Mouse (Mus musculus) hindbrain, embryonic 12.5 days (tissue): ENCODE results near the gene Smpd3. TPM values are rescaled to one million over a fixed set of nuclear protein-coding genes. Genes with fewer than 3 reads are reported as not detected.

Experiments
- ATAC-seq: fragments of 200-750 bp; cut with Nextera tagmentation; 2 replicates; pipeline ENCODE4 v1.8.0; 2017; ENCODE audit warnings: moderate TSS enrichment; ENCODE audit not compliant: low FRiP score
- H3K27ac ChIP-seq: fragments of 300-500 bp; sonication (generic); 2 replicates; pipeline ENCODE4 v1.5.1; 2016; ENCODE audit warnings: mild to moderate bottlenecking
- H3K27me3 ChIP-seq: fragments of 300-500 bp; sonication (generic); 2 replicates; pipeline ENCODE4 v1.6.1; 2016; ENCODE audit warnings: mild to moderate bottlenecking
- H3K36me3 ChIP-seq: fragments of 300-500 bp; sonication (generic); 2 replicates; pipeline ENCODE4 v1.6.1; 2016; ENCODE audit warnings: mild to moderate bottlenecking
- H3K4me1 ChIP-seq: fragments of 300-500 bp; sonication (generic); 2 replicates; pipeline ENCODE4 v1.6.1; 2016
- H3K4me2 ChIP-seq: fragments of 300-500 bp; sonication (generic); replicated peaks from 2 replicates; pipeline ENCODE4 v1.6.1; 2016; ENCODE audit warnings: mild to moderate bottlenecking
- H3K4me3 ChIP-seq: fragments of 300-500 bp; sonication (generic); 2 replicates; pipeline ENCODE4 v1.5.1; 2016; ENCODE audit warnings: mild to moderate bottlenecking
- H3K9ac ChIP-seq: fragments of 300-500 bp; sonication (generic); 2 replicates; pipeline ENCODE4 v1.6.1; 2016; ENCODE audit warnings: mild to moderate bottlenecking, moderate library complexity
- H3K9me3 ChIP-seq: fragments of 300-500 bp; sonication (generic); replicated peaks from 2 replicates; pipeline ENCODE4 v1.6.1; 2016; ENCODE audit warnings: mild to moderate bottlenecking
- WGBS: fragments of 180-500 bp; shearing (Covaris S2); methylation state at CpG from one replicate; pipeline ENCODE4 v1.1.7; 2016; 5-methylcytosine and 5-hydroxymethylcytosine counted together
- polyA plus RNA-seq: library from polyadenylated mRNA; unstranded; fragments of >200 nt; fragmentation: Nextera tagmentation; extraction: Ambion mirVana; gene quantifications from 2 replicates; pipeline ENCODE4 v1.2.1, GENCODE M21; 2016

The Smpd3 gene
- polyA plus RNA-seq, 1 experiment from 2014 or later, result 29.2 TPM

GRCm38 (mm10) chr8:106349398-106349797 lies 11.6 kb upstream of the Smpd3 start:
- no peak for ATAC-seq
- Histone ChIP-seq H3K4me1 (no peaks in the 10 kb centered on the region), H3K27me3 (no peaks in the 10 kb centered on the region), H3K27ac (no peak overlapping the region), H3K9me3 (no peaks in the 10 kb centered on the region), H3K4me2 (no peak overlapping the region), H3K9ac (no peak overlapping the region), H3K4me3 (no peak overlapping the region), H3K36me3 (no peaks in the 10 kb centered on the region)
- WGBS, result 56% methylated on average over 11 of the region's 11 CpGs

GRCm38 (mm10) chr8:106346123-106346522 lies 8.3 kb upstream of the Smpd3 start:
- no peaks in the 10 kb centered on the region for H3K27me3 ChIP-seq
- no peaks in the 10 kb centered on the region for H3K36me3 ChIP-seq
- H3K4me1 ChIP-seq, result no peaks in the 10 kb centered on the region
- no peaks in the 10 kb centered on the region for H3K9me3 ChIP-seq
- H3K9ac ChIP-seq, result no peak overlapping the region
- ATAC-seq, result no peak
- no peak overlapping the region for H3K4me2 ChIP-seq
- WGBS, result 78% methylated on average over 6 of the region's 6 CpGs
- H3K4me3 ChIP-seq, result no peak overlapping the region
- H3K27ac ChIP-seq, result no peak overlapping the region

GRCm38 (mm10) chr8:106343471-106343870 lies 5.7 kb upstream of the Smpd3 start:
- Histone ChIP-seq H3K9me3 (no peaks in the 10 kb centered on the region), H3K27me3 (no peaks in the 10 kb centered on the region), H3K9ac (no peak overlapping the region), H3K4me2 (no peak overlapping the region), H3K36me3 (no peaks in the 10 kb centered on the region), H3K4me1 (peaks cover 12% of the 10 kb centered on the region), H3K27ac (no peak overlapping the region), H3K4me3 (no peak overlapping the region)
- 69% methylated on average over 5 of the region's 5 CpGs for WGBS
- no peak for ATAC-seq

- Histone ChIP-seq H3K27ac (no peak overlapping the region), H3K9ac (no peak overlapping the region), H3K36me3 (no peaks in the 10 kb centered on the region), H3K27me3 (no peaks in the 10 kb centered on the region), H3K4me3 (no peak overlapping the region), H3K9me3 (no peaks in the 10 kb centered on the region), H3K4me2 (no peak overlapping the region), H3K4me1 (peaks cover 12% of the 10 kb centered on the region)
- ATAC-seq, result no peak
- 85% methylated on average over 7 of the region's 7 CpGs for WGBS
Observed at GRCm38 (mm10) chr8:106342828-106343227, 5.0 kb upstream of the Smpd3 start.

DNA sequence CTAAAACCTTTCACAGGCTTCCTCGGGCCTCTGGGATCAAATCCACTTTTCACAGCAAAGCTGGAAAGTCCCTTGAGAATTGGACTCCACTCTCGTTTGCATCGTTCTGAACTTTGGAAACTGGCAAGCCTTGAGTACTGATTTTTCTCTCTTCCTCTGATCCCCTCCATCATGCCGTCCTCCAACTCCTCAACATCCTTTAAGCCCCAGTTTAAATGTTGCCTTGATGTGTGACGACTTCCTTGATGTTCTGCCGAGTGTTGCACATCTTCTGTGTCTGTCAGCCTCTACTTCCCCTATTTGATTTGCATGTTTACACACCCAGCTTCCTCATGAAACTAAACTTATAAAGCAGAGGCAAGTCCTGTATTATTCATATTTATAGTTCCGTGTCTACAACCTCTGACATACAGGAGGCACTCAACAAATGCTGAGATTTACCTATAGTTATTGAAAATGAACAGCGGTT lies 987 bp upstream of the Smpd3 start:
- WGBS, result 38% methylated on average over 8 of the region's 8 CpGs
- no peak for ATAC-seq
- peak overlapping the region; percentile 69 for H3K4me3 ChIP-seq
- H3K27ac ChIP-seq, result no peak overlapping the region
- peaks cover 14% of the 10 kb centered on the region for H3K27me3 ChIP-seq
- H3K4me1 ChIP-seq, result peaks cover 20% of the 10 kb centered on the region
- H3K9me3 ChIP-seq, result no peaks in the 10 kb centered on the region
- no peak overlapping the region for H3K9ac ChIP-seq
- no peaks in the 10 kb centered on the region for H3K36me3 ChIP-seq
- peak overlapping the region; percentile 67 for H3K4me2 ChIP-seq

GRCm38 (mm10) chr8:106336561-106336960 lies 1.2 kb downstream of the Smpd3 start:
- H3K27ac ChIP-seq, result peak overlapping the region; percentile 82
- H3K27me3 ChIP-seq, result peaks cover 14% of the 10 kb centered on the region
- 1% methylated on average over 39 of the region's 41 CpGs for WGBS
- peaks cover 20% of the 10 kb centered on the region for H3K4me1 ChIP-seq
- peak; percentile 11; the same call in 1 of the 2 replicates for ATAC-seq
- peak overlapping the region; percentile 74 for H3K9ac ChIP-seq
- H3K9me3 ChIP-seq, result no peaks in the 10 kb centered on the region
- H3K36me3 ChIP-seq, result no peaks in the 10 kb centered on the region
- H3K4me2 ChIP-seq, result peak overlapping the region; percentile 67
- H3K4me3 ChIP-seq, result peak overlapping the region; percentile 69

- H3K36me3 ChIP-seq, result no peaks in the 10 kb centered on the region
- peak overlapping the region; percentile 74 for H3K9ac ChIP-seq
- H3K9me3 ChIP-seq, result no peaks in the 10 kb centered on the region
- H3K27ac ChIP-seq, result peak overlapping the region; percentile 82
- peak overlapping the region; percentile 67 for H3K4me2 ChIP-seq
- peak overlapping the region; percentile 69 for H3K4me3 ChIP-seq
- peaks cover 20% of the 10 kb centered on the region for H3K4me1 ChIP-seq
- peaks cover 14% of the 10 kb centered on the region for H3K27me3 ChIP-seq
- no peak for ATAC-seq
- 64% methylated on average over 4 of the region's 4 CpGs for WGBS
Observed at GRCm38 (mm10) chr8:106336031-106336430, 1.8 kb downstream of the Smpd3 start.

GRCm38 (mm10) chr8:106335196-106335595 lies 2.6 kb downstream of the Smpd3 start:
- Histone ChIP-seq H3K4me2 (no peak overlapping the region), H3K4me3 (no peak overlapping the region), H3K27me3 (peaks cover 14% of the 10 kb centered on the region), H3K9ac (no peak overlapping the region), H3K27ac (no peak overlapping the region), H3K9me3 (no peaks in the 10 kb centered on the region), H3K4me1 (peaks cover 20% of the 10 kb centered on the region), H3K36me3 (no peaks in the 10 kb centered on the region)
- WGBS, result 63% methylated on average over 4 of the region's 4 CpGs
- ATAC-seq, result no peak

GRCm38 (mm10) chr8:106333346-106333745 lies 4.4 kb downstream of the Smpd3 start:
- 49% methylated on average over 8 of the region's 8 CpGs for WGBS
- no peak overlapping the region for H3K27ac ChIP-seq

DNA sequence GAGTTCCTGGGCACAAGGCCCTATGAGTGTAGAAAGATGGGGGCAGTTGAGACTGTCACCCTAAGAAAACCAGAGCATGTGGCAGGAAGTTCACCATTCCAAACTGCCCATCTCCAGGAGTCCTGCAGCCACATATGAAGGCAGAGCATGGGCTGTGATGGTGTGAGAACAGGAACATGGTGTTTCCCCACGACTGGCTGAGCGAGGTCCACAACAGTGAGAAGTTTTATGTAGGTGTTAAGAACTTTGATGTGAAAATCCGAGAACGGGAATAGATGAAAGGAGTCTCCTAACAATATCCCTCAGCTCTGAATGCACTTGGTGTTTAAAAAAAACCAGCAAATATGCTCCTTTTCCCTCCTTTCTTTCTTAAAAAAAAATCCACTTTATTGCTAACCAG lies 5.3 kb downstream of the Smpd3 start:
- Histone ChIP-seq H3K9me3 (no peaks in the 10 kb centered on the region), H3K9ac (no peak overlapping the region), H3K36me3 (no peaks in the 10 kb centered on the region), H3K4me3 (no peak overlapping the region), H3K4me2 (no peak overlapping the region), H3K27me3 (peaks cover 14% of the 10 kb centered on the region), H3K27ac (no peak overlapping the region), H3K4me1 (peaks cover 8% of the 10 kb centered on the region)
- no peak for ATAC-seq
- WGBS, result 74% methylated on average over 4 of the region's 4 CpGs

More at GRCm38 (mm10) chr8:106333346-106333745, 4.4 kb downstream of the Smpd3 start:
- Histone ChIP-seq H3K4me1 (peaks cover 8% of the 10 kb centered on the region), H3K36me3 (no peaks in the 10 kb centered on the region), H3K4me2 (no peak overlapping the region), H3K9me3 (no peaks in the 10 kb centered on the region), H3K4me3 (no peak overlapping the region), H3K9ac (no peak overlapping the region), H3K27me3 (peaks cover 14% of the 10 kb centered on the region)
- no peak for ATAC-seq

DNA sequence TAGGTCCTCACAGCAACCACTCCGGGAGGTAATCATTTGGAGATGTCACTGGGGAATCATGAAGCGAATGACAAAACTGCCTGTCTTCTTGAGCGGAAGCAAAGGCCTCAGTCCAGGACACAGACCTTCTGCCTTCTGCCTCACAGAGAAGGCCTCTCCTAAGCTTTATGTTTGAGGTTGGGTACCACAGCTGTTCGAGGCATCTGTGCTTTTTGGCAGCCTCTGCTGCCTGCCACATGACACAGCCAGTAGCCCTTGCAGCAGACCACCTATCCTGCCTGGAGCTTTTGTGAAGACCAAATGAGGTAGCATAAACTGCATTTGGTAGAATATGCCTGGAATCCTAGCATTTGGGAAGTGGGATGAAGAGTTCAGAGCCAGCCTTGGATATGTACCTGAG lies 11.2 kb downstream of the Smpd3 start:
- Histone ChIP-seq H3K9ac (no peak overlapping the region), H3K27ac (peak overlapping the region; percentile 40; the same call in 1 of the 2 replicates), H3K4me1 (peaks cover 6% of the 10 kb centered on the region), H3K9me3 (no peaks in the 10 kb centered on the region), H3K27me3 (no peaks in the 10 kb centered on the region), H3K4me2 (no peak overlapping the region), H3K4me3 (no peak overlapping the region), H3K36me3 (no peaks in the 10 kb centered on the region)
- ATAC-seq, result no peak
- 77% methylated on average over 4 of the region's 4 CpGs for WGBS

DNA sequence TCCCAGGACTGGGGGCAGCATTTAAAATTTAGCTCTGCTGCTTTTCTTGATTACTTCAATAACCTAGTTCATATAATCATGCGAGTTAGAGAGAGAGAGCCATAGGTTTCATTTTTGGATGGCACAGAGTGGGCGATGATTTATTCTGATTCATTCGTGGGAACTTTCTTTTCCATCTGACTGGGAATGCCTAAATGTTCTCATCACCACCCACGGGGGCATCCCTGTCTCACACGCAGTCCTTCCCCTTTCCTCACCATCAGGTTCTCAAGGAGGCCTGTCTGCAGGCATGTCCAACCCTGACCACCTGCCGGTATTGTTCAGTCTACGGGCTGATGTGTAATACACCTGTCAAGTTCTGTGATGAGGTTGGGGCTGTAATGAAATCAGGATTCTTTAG lies 16.4 kb downstream of the Smpd3 start:
- no peak for ATAC-seq
- Histone ChIP-seq H3K9me3 (no peaks in the 10 kb centered on the region), H3K27me3 (no peaks in the 10 kb centered on the region), H3K4me1 (peaks cover 9% of the 10 kb centered on the region), H3K9ac (no peak overlapping the region), H3K4me2 (no peak overlapping the region), H3K36me3 (no peaks in the 10 kb centered on the region), H3K4me3 (no peak overlapping the region), H3K27ac (no peak overlapping the region)
- 88% methylated on average over 7 of the region's 7 CpGs for WGBS

- H3K9ac ChIP-seq, result no peak overlapping the region
- no peaks in the 10 kb centered on the region for H3K27me3 ChIP-seq
- no peak for ATAC-seq
- no peak overlapping the region for H3K4me2 ChIP-seq
- H3K9me3 ChIP-seq, result no peaks in the 10 kb centered on the region
- H3K36me3 ChIP-seq, result no peaks in the 10 kb centered on the region
- no peak overlapping the region; the same call in 1 of the 2 replicates for H3K27ac ChIP-seq
- 72% methylated on average over 6 of the region's 6 CpGs for WGBS
- peaks cover 7% of the 10 kb centered on the region; the same call in 1 of the 2 replicates for H3K4me1 ChIP-seq
- no peak overlapping the region for H3K4me3 ChIP-seq
Observed at GRCm38 (mm10) chr8:106320002-106320401, 17.8 kb downstream of the Smpd3 start.
